Mouse (Mus musculus): ENCODE results near the gene Vps29. TPM values are rescaled to one million over a fixed set of nuclear protein-coding genes. Genes with fewer than 3 reads are reported as not detected.
A peak's percentile ranks its signal among the peaks of the same experiment; 100 is the strongest.

Vps29 gene
- 268 and 286 TPM in 2 replicates for polyA plus RNA-seq (2015; fragmentation: Nextera tagmentation; extraction: Ambion mirVana)

DNA sequence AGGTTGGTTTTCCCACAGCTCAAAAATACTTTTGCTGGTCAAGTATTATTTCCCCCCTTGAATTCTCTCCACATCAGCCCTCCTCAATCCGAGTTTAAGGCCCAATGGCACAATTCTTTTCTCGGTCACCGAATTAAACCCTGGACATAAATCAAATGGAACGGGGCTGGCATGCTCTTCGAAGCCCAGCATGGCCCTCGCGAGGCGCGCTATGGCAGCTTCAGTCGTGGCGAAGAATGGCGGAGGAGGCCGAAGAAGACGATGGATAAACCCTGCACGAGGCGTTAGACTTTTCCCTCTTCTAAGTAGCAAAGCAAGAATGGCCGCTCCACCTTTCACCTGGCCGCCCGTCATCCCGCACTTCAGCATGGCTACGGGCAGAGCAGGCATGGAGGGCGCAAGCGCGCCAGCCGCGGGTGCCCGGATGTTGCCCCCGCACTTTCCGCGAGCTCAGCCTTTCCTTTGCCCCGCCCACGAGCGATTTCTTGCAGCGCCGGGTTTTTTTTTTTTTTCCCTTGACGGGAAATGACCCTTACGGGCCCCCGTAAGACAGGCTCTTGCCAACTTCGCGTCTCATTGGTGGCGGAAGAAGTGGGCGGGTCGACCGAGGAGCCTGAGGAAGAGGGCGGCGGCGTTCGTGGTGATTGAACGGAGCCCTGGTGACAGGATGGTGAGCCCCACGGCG, at the start of gene Vps29, which contains the start of gene Rad9b:
TSS of gene Vps29 (plus strand) at position 563 of the 685 bp plus-strand sequence.
TSS of gene Rad9b (minus strand) at position 427 of the 685 bp plus-strand sequence.
- H3K4me3 ChIP-seq = peak within 1 kb of the TSS; percentile 83
- 0 out of 2 replicates have a peak, but pooled peaks cover 4% of the 10 kb centered on the region for H3K36me3 ChIP-seq (replicated peaks)
- H3K9ac ChIP-seq = peak within 1 kb of the TSS; percentile 79
- ATAC-seq (replicated peaks) = peak; percentile 94
- WGBS = 1% methylated on average over 51 of the region's 51 CpGs
- H3K4me2 ChIP-seq = peak within 1 kb of the TSS; percentile 61
- H3K9me3 ChIP-seq = no peaks in the 10 kb centered on the region
- H3K4me1 ChIP-seq = peaks cover 19% of the 10 kb centered on the region
- H3K27me3 ChIP-seq (replicated peaks) = no peaks in the 10 kb centered on the region
- peak within 1 kb of the TSS; percentile 85 for H3K27ac ChIP-seq

- no peaks in the 10 kb centered on the region for H3K9me3 ChIP-seq
- 81% methylated on average over 6 of the region's 6 CpGs for WGBS
- no peak for ATAC-seq (replicated peaks)
Observed at GRCm38 (mm10) chr5:122304541-122304940, 49.6 kb upstream of the Vps29 start.

DNA sequence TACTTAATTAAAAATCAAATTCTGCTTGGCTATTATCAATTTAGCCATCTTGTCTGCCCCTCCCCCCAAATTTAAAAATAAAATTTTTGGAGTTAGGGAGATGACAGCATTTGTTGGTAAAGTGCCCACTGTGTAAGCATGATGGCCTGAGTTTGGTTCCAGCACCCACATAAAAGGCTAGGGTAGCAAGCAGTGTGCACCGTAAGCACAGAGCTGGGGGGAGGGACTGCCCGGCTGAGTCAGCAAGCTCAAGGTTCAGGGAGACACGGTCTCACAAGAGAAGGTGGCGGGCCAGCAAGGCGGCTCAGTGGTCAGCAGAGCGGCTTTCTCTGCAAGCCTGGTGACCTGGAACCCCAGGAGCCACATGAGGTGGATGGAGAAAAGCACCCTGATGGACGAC, 48.7 kb upstream of the Vps29 start:
- Histone ChIP-seq H3K4me1 (peaks cover 11% of the 10 kb centered on the region), H3K36me3 (replicated peaks) (0 out of 2 replicates have a peak, but pooled peaks cover 7% of the 10 kb centered on the region), H3K4me2 (no peak overlapping the region), H3K27ac (no peak overlapping the region), H3K27me3 (replicated peaks) (no peaks in the 10 kb centered on the region), H3K9ac (no peak overlapping the region), H3K4me3 (no peak overlapping the region), H3K9me3 (no peaks in the 10 kb centered on the region)
- 95% methylated on average over 7 of the region's 7 CpGs for WGBS
- ATAC-seq (replicated peaks) = no peak

More at GRCm38 (mm10) chr5:122304541-122304940, 49.6 kb upstream of the Vps29 start:
- Histone ChIP-seq H3K4me2 (no peak overlapping the region), H3K27me3 (replicated peaks) (no peaks in the 10 kb centered on the region), H3K27ac (no peak overlapping the region), H3K9ac (no peak overlapping the region), H3K36me3 (replicated peaks) (0 out of 2 replicates have a peak, but pooled peaks cover 7% of the 10 kb centered on the region), H3K4me1 (peaks cover 11% of the 10 kb centered on the region), H3K4me3 (no peak overlapping the region)

- Histone ChIP-seq H3K4me3 (no peak overlapping the region), H3K4me2 (no peak overlapping the region), H3K27me3 (replicated peaks) (no peaks in the 10 kb centered on the region), H3K36me3 (replicated peaks) (0 out of 2 replicates have a peak, but pooled peaks cover 7% of the 10 kb centered on the region), H3K4me1 (peaks cover 11% of the 10 kb centered on the region), H3K9me3 (no peaks in the 10 kb centered on the region), H3K27ac (no peak overlapping the region), H3K9ac (no peak overlapping the region)
- no peak for ATAC-seq (replicated peaks)
- 90% methylated on average over 3 of the region's 3 CpGs for WGBS
Observed at GRCm38 (mm10) chr5:122306536-122306935, 47.6 kb upstream of the Vps29 start.

DNA sequence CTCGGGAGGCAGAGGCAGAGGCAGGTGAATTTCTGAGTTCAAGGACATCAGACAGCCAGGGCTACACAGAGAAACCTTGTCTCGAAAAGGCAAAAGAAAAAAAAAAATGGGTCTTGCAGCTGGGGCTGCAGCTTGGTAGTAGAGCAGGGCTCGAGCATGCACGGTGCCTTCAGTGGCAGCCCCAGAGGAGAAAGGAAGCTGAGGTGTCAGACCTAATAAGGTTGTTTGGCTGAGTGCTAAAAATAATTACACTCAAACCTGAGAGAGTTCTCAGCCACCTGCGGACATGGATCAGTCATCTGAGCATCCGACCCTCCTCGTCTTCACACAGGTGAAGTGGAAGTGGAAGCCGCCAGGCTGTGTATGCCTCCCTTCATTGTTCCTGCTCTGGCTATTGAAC, 43.5 kb upstream of the Vps29 start:
- Histone ChIP-seq H3K27ac (no peak overlapping the region), H3K9ac (no peak overlapping the region), H3K27me3 (replicated peaks) (no peaks in the 10 kb centered on the region), H3K36me3 (replicated peaks) (0 out of 2 replicates have a peak, but pooled peaks cover 7% of the 10 kb centered on the region), H3K9me3 (no peaks in the 10 kb centered on the region), H3K4me1 (no peaks in the 10 kb centered on the region), H3K4me2 (no peak overlapping the region), H3K4me3 (no peak overlapping the region)
- 80% methylated on average over 8 of the region's 8 CpGs for WGBS
- no peak for ATAC-seq (replicated peaks)

DNA sequence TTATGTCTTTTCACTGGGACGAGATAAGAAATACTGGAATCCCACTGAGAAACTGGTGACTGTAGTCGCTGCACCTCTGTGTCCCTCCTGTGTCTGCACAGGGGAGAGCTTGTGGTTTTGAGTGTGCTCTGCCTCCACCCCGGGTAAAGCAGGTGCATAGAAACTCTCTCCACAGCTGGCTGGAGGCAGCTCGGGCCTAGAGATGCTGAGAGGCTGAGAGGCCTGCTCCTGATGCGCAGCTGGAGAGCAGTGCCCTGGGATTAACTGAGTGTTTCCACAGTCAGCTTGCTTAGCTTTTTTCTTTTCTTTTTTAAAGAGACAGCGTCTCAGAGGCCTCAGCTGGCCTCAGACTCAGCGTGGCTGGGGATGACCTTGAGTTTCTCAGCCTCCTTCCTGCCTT, 42.5 kb upstream of the Vps29 start:
- no peak overlapping the region for H3K9ac ChIP-seq
- WGBS = 42% methylated on average over 7 of the region's 7 CpGs
- no peak overlapping the region for H3K27ac ChIP-seq
- H3K9me3 ChIP-seq = no peaks in the 10 kb centered on the region
- H3K4me2 ChIP-seq = no peak overlapping the region
- ATAC-seq (replicated peaks) = no peak
- no peak overlapping the region for H3K4me3 ChIP-seq
- 0 out of 2 replicates have a peak, but pooled peaks cover 7% of the 10 kb centered on the region for H3K36me3 ChIP-seq (replicated peaks)
- no peaks in the 10 kb centered on the region for H3K27me3 ChIP-seq (replicated peaks)
- H3K4me1 ChIP-seq = no peaks in the 10 kb centered on the region

DNA sequence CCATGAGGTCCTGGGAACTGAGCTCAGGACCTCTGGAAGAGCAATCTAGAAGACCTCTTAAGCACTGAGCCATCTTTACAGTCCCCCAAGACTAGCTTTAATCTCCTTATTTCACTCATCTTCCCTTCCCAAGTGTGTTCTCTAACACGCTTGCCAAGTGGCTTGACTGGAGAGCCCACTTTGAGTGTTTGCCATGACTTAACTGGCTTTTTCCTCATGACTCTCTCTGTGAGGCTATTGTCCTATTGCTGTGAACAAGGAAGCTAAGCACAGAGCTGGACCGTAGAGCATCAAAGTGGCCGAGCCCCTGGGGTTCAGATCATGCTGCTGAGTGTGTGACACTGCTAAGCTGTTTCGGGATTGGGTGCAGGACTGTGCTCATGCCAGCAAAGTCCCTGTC, 41.8 kb upstream of the Vps29 start:
- WGBS = 79% methylated on average over 4 of the region's 4 CpGs
- ATAC-seq (replicated peaks) = no peak
- 0 out of 2 replicates have a peak, but pooled peaks cover 7% of the 10 kb centered on the region for H3K36me3 ChIP-seq (replicated peaks)

GRCm38 (mm10) chr5:122312942-122313684, 41.1 kb upstream of the Vps29 start:
- ATAC-seq (replicated peaks) = no peak
- 0 out of 2 replicates have a peak, but pooled peaks cover 7% of the 10 kb centered on the region for H3K36me3 ChIP-seq (replicated peaks)
- no peaks in the 10 kb centered on the region for H3K27me3 ChIP-seq (replicated peaks)
- H3K9me3 ChIP-seq = no peaks in the 10 kb centered on the region
- WGBS = 94% methylated on average over 17 of the region's 17 CpGs
- H3K4me1 ChIP-seq = no peaks in the 10 kb centered on the region
- H3K9ac ChIP-seq = no peak overlapping the region
- no peak overlapping the region for H3K4me2 ChIP-seq
- no peak overlapping the region for H3K27ac ChIP-seq
- H3K4me3 ChIP-seq = no peak overlapping the region

More for the DNA sequence above, 41.8 kb upstream of the Vps29 start:
- Histone ChIP-seq H3K4me2 (no peak overlapping the region), H3K9ac (no peak overlapping the region), H3K4me3 (no peak overlapping the region), H3K4me1 (no peaks in the 10 kb centered on the region), H3K9me3 (no peaks in the 10 kb centered on the region), H3K27ac (no peak overlapping the region), H3K27me3 (replicated peaks) (no peaks in the 10 kb centered on the region)

DNA sequence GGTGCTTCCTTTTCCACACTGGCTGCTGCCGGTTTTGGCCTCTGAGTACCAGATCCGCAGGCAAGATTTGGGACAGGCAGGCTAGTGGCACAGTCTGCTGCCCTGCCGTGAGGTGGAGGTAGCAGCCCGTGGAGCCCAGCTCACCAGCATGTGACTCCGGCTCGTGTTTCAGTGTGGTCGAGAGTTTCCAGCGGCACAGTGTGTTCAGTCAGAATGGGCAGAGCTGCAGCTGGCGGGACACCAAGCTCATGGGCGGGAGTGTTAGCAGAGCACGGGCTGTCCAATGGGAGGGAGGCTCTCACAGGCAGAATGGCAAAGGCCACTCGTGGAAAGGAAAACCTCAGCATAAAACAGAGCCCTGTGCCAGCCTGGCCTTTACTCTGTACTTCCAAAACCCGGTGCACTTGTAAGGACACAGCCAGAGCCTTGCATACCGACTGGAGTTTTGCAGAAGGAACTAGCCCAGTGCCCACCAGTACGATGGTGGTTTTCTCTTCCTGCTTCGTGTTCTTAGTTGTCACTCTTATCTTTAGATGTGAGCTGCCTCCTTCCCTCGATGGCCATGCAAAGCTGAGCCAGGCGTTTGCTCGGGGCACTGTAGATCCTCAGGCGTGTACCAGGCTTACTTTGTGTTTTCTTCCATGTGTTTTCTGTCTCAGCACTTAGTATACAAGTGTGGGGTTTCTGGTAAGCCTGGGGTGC, 39.1 kb upstream of the Vps29 start:
- Histone ChIP-seq H3K27me3 (replicated peaks) (no peaks in the 10 kb centered on the region), H3K9ac (no peak overlapping the region), H3K4me2 (no peak overlapping the region), H3K9me3 (no peaks in the 10 kb centered on the region), H3K36me3 (replicated peaks) (no peaks in the 10 kb centered on the region), H3K4me1 (no peaks in the 10 kb centered on the region), H3K27ac (no peak overlapping the region), H3K4me3 (no peak overlapping the region)
- 0 out of 2 replicates have a peak, but pooled peaks have one; percentile 24 for ATAC-seq (replicated peaks)
- WGBS = 67% methylated on average over 20 of the region's 20 CpGs

DNA sequence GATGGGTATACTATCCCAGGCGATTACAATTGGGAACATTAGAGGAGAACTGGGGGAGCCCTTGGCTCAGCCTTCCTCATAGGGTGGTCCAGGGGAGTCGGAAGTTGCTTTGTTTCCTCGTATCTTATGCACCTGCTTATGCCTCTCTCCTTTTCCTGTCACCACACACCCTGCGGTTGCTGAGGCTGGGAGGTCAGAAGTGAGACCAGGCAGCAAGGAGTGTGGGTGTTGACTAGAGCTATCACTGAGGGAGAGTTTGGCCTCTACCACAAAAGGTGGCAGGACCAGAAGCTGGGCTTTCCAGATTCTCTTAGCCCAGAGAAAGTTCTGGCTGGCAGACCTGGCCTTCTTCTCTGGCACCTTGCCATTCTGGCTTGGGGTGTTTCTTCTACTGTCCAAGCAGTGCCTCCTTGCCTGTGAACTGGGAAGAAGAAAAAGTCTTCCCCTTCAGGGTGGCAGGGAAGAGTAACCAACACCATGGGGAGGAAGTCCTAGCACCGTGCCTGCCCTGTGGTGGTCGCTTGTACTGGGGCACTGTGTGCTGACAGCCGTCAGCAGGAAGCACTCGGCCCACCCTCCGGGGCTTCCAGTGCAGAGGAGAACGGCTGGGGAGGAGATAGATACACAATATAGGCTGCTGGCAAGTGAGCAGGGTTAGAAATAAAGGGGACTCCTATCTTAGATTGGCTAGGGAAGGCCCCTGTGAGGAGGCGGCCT, 36.7 kb upstream of the Vps29 start:
- Histone ChIP-seq H3K4me1 (no peaks in the 10 kb centered on the region), H3K36me3 (replicated peaks) (no peaks in the 10 kb centered on the region)
- 86% methylated on average over 11 of the region's 11 CpGs for WGBS

GRCm38 (mm10) chr5:122318100-122318499, 36.1 kb upstream of the Vps29 start:
- H3K9ac ChIP-seq = no peak overlapping the region
- H3K27me3 ChIP-seq (replicated peaks) = no peaks in the 10 kb centered on the region
- ATAC-seq (replicated peaks) = no peak
- no peaks in the 10 kb centered on the region for H3K4me1 ChIP-seq
- 0 out of 2 replicates have a peak, but pooled peaks cover 5% of the 10 kb centered on the region for H3K36me3 ChIP-seq (replicated peaks)
- no peak overlapping the region for H3K27ac ChIP-seq
- no peak overlapping the region for H3K4me2 ChIP-seq
- no peaks in the 10 kb centered on the region for H3K9me3 ChIP-seq
- no peak overlapping the region for H3K4me3 ChIP-seq
- 70% methylated on average over 3 of the region's 3 CpGs for WGBS

More for the DNA sequence above, 36.7 kb upstream of the Vps29 start:
- Histone ChIP-seq H3K27me3 (replicated peaks) (no peaks in the 10 kb centered on the region), H3K4me2 (no peak overlapping the region), H3K9ac (no peak overlapping the region), H3K27ac (no peak overlapping the region), H3K4me3 (no peak overlapping the region), H3K9me3 (no peaks in the 10 kb centered on the region)
- no peak for ATAC-seq (replicated peaks)
